Mouse (Mus musculus) limb, embryonic 11.5 days (tissue): ENCODE measurements at regions not wholly inside any gene's neighbourhood (a gene's known extent, or its start where the extent isn't known, plus 50 kb on each side); places are given as distances from the start of the nearest gene placed in this dataset.

ENCODE experiments used
- ATAC-seq: fragments of 200-750 bp; cut with Nextera tagmentation; 2 replicates; pipeline ENCODE4 v1.8.0; 2017; ENCODE audit warnings: low read depth; ENCODE audit not compliant: insufficient number of reproducible peaks, low FRiP score, low TSS enrichment
- DNase-seq: peaks from one replicate; pipeline ENCODE4 v3.0.0-alpha.2; 2015; ENCODE audit warnings: low spot score
- H3K27ac ChIP-seq: fragments of 300-500 bp; sonication (generic); replicated peaks from 2 replicates; pipeline ENCODE4 v1.5.1; 2014; ENCODE audit warnings: low read depth, mild to moderate bottlenecking, low read length
- H3K27me3 ChIP-seq: fragments of 300-500 bp; sonication (generic); 2 replicates; pipeline ENCODE4 v1.6.1; 2014; ENCODE audit warnings: mild to moderate bottlenecking, low read length, mixed read lengths; ENCODE audit not compliant: control insufficient read depth, insufficient read depth
- H3K36me3 ChIP-seq: fragments of 300-500 bp; sonication (generic); 2 replicates; pipeline ENCODE4 v1.6.1; 2014; ENCODE audit warnings: mild to moderate bottlenecking, low read length, moderate library complexity, mixed read lengths; ENCODE audit not compliant: control insufficient read depth, insufficient read depth
- H3K4me1 ChIP-seq: fragments of 300-500 bp; sonication (generic); 2 replicates; pipeline ENCODE4 v1.6.1; 2014; ENCODE audit warnings: low read length, mixed read lengths; ENCODE audit not compliant: control insufficient read depth, insufficient read depth
- H3K4me2 ChIP-seq: fragments of 300-500 bp; sonication (generic); 2 replicates; pipeline ENCODE4 v1.6.1; 2014; ENCODE audit warnings: low read depth, mild to moderate bottlenecking, moderate library complexity; ENCODE audit not compliant: severe bottlenecking
- H3K4me3 ChIP-seq: fragments of 300-500 bp; sonication (generic); 2 replicates; pipeline ENCODE4 v1.5.1; 2014; ENCODE audit warnings: low read depth, low read length
- H3K9ac ChIP-seq: fragments of 300-500 bp; sonication (generic); 2 replicates; pipeline ENCODE4 v1.6.1; 2014; ENCODE audit warnings: mild to moderate bottlenecking, low read length
- H3K9me3 ChIP-seq: fragments of 300-500 bp; sonication (generic); 2 replicates; pipeline ENCODE4 v1.6.1; 2016; ENCODE audit warnings: low read length; ENCODE audit not compliant: control insufficient read depth
- WGBS: fragments of 180-500 bp; shearing (Covaris S2); extraction: QIAGEN DNeasy Blood & Tissue Kit; methylation state at CpG from one replicate; pipeline ENCODE4 v1.1.7; 2014; 5-methylcytosine and 5-hydroxymethylcytosine counted together

DNA sequence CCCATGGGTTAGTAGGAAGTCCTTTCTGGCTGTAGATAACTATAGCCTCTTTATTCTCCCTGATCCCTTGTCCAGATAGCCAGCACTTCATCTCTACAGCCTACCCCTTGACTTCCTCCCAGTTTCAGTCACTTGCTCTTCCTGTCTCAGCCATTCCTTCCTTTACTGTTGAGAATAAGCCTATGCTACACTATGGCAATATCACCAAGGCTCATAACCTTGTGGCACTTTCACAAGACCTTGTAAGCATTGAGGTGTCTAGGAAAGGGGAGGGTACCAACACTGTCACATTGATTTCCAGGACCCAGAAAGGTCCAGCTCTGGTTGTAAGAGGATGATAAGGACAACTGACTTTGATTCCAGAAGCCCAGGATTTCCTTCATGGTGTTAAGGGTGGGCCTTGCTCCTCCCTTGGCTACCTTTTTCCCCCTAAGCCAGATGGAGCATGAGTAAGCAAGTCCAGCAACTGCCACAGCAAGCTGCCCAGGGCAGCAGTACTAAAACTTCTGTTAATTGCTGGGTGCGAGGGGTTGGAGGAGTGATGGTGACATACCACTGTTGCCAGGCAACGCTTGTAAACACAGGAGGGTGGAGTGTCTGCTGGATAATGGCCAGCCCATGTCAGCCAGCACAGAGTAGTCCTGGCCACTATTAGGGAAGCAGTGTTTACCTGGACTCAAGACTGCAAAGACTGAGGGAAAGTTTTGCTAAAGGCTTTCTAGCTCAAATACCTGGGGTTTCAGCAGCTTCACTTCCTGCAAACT, 75.7 kb downstream of the Ankrd16 start:
- Histone ChIP-seq H3K4me1 (no peaks in the 10 kb centered on the region), H3K9me3 (no peaks in the 10 kb centered on the region), H3K4me2 (no peak overlapping the region), H3K4me3 (no peak overlapping the region), H3K27ac (no peak overlapping the region), H3K27me3 (no peaks in the 10 kb centered on the region), H3K36me3 (no peaks in the 10 kb centered on the region), H3K9ac (no peak overlapping the region)
- DNase-seq, result peak; percentile 63
- ATAC-seq, result peak; percentile 83
- 18% methylated on average over 2 of the region's 2 CpGs for WGBS

DNA sequence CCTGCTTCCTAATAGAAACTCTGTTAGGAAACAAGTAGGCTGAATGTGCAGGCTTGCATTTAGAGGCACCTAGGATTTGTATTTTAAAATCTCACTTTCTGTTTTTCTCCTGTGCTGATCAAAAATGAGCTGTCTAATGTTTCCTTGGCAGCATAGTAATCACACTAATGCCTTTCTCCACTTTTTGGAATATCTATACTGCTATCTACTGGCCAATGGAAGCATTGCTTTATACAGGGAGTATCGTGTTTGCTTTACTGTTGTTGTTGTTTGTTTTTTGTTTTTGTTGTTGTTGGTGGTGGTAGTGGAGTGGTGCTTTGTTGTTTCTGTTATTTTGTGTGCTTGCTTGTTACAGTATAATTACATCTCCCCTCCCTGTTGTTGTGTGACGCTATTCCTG, 92.3 kb downstream of the Ankrd16 start:
- H3K9me3 ChIP-seq, result no peaks in the 10 kb centered on the region
- WGBS, result 30% methylated on average over 2 of the region's 2 CpGs
- ATAC-seq (no peak), DNase-seq (no peak)
- H3K36me3 ChIP-seq, result no peaks in the 10 kb centered on the region
- no peaks in the 10 kb centered on the region for H3K4me1 ChIP-seq
- no peak overlapping the region for H3K4me3 ChIP-seq
- H3K4me2 ChIP-seq, result no peak overlapping the region
- no peak overlapping the region for H3K9ac ChIP-seq
- H3K27ac ChIP-seq, result no peak overlapping the region
- no peaks in the 10 kb centered on the region for H3K27me3 ChIP-seq

DNA sequence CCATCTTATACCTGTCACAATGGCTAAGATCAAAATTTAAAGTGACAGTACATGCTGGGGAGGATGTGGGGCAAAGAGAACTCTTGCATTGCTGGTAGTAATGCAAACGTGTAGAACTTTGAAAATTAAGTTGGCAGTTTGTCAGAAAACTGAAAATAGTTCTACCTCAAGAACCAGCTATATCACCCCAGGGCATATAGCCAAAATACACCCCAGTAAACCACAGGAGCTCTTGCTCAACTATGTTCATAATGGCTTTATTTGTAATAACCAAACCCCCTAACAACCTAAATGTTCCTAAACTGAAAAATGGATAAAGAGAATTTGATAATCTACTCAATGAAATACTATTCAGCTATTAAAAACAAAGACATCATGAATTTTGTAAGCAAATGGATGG, 102.3 kb downstream of the Ankrd16 start:
- DNase-seq (no peak), ATAC-seq (no peak)
- no peak overlapping the region for H3K27ac ChIP-seq
- H3K4me2 ChIP-seq, result no peak overlapping the region
- H3K4me3 ChIP-seq, result no peak overlapping the region
- no peaks in the 10 kb centered on the region for H3K27me3 ChIP-seq
- no peaks in the 10 kb centered on the region for H3K4me1 ChIP-seq
- H3K9ac ChIP-seq, result no peak overlapping the region
- no peaks in the 10 kb centered on the region for H3K36me3 ChIP-seq
- 43% methylated on average over 1 of the region's 1 CpGs for WGBS
- no peaks in the 10 kb centered on the region for H3K9me3 ChIP-seq

DNA sequence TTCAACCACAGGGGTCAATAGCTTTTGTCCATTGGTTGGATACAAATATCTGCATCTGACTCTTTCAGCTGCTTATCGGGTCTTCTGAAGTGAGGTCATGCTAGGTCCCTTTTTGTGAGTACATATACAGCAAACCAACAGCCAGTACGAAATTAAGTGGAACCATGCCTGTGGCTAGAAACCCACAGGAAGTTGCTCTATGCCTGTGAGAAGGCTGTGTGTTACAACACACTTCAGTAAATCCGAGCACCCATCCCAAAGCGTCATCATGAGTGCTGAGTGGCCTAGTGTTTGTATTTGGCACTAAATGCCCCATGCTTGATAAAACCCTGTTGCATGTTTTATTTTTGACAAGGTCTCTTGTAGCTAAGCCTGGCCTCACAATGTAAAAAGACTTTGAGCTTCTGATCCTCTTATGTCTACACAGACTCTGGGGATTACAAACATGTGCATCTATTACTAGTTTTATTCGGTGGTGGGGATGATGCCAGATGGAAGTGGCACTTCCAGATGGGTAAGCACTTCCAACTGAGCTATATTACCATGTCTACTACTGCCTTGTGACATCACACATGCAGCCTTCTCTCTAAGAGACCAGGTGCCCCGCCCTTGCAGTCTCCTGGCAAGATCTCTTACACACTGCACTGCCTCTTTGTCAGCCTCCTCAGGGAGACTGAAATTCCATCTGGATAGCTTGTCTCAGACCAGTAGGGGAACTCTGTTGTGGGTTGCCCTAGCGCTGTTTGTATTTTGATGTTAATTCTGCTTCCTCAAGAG, 117.3 kb downstream of the Ankrd16 start:
- whole genome bisulfite sequencing, result 76% methylated on average over 7 of the region's 7 CpGs
- Histone ChIP-seq H3K4me1 (no peaks in the 10 kb centered on the region), H3K9me3 (no peaks in the 10 kb centered on the region), H3K36me3 (no peaks in the 10 kb centered on the region), H3K4me3 (no peak overlapping the region), H3K27ac (no peak overlapping the region), H3K27me3 (no peaks in the 10 kb centered on the region), H3K9ac (no peak overlapping the region), H3K4me2 (no peak overlapping the region)
- ATAC-seq (no peak; the same call in 1 of the 2 replicates), DNase-seq (no peak)

DNA sequence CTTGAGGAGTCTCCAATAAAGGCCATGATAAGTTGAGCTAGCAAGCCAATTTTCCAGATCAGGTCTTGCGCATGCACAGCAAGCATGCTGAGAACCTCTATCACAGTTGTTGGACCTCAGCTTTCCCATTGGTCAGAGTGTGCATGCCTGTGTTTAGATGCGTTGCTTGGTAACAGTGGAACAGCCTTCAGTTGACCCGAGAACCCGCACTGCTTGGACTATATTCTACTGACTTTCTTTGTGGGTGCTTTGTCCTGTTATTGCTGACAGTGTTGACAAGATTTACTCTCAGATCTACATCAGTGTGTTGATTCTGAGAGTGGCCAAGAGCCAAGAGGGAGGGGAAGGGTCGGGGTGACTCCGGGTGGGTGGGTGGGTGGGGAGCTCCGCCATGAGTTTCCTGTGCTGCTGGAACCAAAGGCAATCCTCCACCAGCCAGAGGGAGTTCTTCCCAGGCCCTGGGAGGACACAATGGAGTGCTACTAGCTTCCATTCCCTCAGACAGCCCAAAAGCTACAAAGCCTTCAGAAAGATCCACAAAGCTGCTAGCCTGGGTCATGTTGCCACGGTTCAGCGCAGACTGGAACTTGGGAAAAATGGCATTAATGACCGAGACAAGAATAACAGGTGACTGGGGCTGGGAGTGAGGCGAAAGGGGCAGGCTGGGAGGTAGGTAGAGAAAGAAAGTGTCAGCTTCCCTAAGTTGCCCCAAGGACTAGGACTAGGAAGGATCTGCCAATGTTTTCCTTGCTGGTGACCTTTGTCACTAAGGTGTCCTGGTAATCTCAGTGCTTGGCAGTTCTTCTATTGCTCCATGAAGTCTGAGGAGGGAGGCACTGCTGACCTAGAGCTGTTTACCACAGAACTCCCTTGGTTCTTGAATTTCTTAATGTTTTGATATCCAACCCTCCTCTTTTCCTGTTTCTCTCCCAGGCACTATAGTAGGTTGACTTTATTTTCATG, 122.3 kb downstream of the Ankrd16 start:
- H3K27ac ChIP-seq, result no peak overlapping the region
- WGBS, result 90% methylated on average over 11 of the region's 11 CpGs
- DNase-seq, result no peak

DNA sequence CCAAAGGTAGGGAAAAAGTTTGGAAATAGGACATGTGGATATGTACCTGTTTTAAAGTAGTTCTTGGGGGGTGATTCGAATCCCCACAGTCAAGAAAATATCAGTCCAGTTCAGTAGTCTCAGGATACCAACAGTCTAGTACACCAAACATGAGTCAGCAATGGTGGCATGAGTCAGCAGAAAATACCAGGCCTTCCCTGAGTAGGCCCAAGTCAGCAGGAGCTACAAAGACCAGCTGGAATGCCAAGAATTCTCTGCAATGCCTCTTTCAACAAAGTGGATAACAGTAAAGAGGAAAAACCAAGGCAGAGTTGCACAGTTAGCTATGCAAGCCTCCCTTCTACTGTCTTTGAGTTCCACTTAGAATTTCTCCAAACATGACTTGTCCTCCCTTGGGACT, 137.1 kb downstream of the Ankrd16 start:
- ATAC-seq (no peak), DNase-seq (no peak)
- Histone ChIP-seq H3K9me3 (no peaks in the 10 kb centered on the region), H3K27me3 (no peaks in the 10 kb centered on the region), H3K4me2 (no peak overlapping the region), H3K27ac (no peak overlapping the region), H3K4me1 (no peaks in the 10 kb centered on the region), H3K9ac (no peak overlapping the region), H3K36me3 (no peaks in the 10 kb centered on the region), H3K4me3 (no peak overlapping the region)
- WGBS, result 66% methylated on average over 1 of the region's 1 CpGs

More for the DNA sequence above, 122.3 kb downstream of the Ankrd16 start:
- H3K9me3 ChIP-seq, result no peaks in the 10 kb centered on the region
- no peaks in the 10 kb centered on the region for H3K36me3 ChIP-seq
- no peak overlapping the region for H3K4me2 ChIP-seq
- no peaks in the 10 kb centered on the region for H3K27me3 ChIP-seq
- no peak overlapping the region for H3K4me3 ChIP-seq
- H3K9ac ChIP-seq, result no peak overlapping the region
- ATAC-seq, result no peak
- H3K4me1 ChIP-seq, result no peaks in the 10 kb centered on the region

DNA sequence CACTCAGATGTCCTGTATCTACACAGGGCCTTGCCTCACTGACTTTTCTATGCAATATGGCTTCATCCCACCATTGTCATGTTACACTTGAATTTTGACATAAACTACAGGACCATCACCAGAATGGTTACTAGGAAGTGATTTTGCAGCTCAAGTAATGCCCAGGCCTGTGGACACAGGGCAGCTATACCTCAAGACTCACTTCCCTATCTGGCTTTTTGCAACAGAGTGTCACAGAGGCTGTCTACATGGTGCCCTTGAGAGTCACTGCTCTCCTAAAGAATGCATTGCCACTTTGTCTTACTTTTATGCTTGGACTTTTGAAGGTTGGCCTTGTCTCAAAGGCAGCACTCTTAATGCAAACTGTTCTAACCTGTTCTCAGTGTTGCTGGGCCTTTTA, 139.7 kb downstream of the Ankrd16 start:
- Histone ChIP-seq H3K27me3 (no peaks in the 10 kb centered on the region), H3K36me3 (no peaks in the 10 kb centered on the region), H3K4me2 (no peak overlapping the region), H3K9me3 (no peaks in the 10 kb centered on the region), H3K4me1 (no peaks in the 10 kb centered on the region), H3K4me3 (no peak overlapping the region), H3K27ac (no peak overlapping the region), H3K9ac (no peak overlapping the region)
- ATAC-seq (no peak), DNase-seq (no peak)

DNA sequence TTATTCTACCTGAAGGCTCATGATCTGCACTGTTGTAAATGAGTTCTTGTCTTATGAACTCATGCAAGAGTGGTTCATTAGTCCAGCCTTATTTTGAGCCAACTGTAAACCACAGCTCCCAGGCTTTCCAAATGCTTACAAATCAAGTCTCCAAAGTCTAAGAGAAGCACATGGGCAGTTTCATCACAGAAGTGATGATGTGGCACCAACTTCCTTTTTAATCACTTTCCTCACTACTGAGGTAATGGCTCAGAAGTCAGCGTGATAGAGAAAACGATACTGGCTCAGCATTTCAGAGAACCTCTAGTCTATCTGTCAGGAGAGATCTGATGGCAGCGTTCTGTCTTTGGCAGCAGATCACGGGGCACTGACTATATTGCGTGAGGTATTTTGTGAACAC, 140.4 kb downstream of the Ankrd16 start:
- Histone ChIP-seq H3K36me3 (no peaks in the 10 kb centered on the region), H3K4me2 (no peak overlapping the region), H3K9ac (no peak overlapping the region), H3K4me3 (no peak overlapping the region), H3K27me3 (no peaks in the 10 kb centered on the region), H3K9me3 (no peaks in the 10 kb centered on the region), H3K27ac (no peak overlapping the region), H3K4me1 (no peaks in the 10 kb centered on the region)
- no peak for ATAC-seq
- 89% methylated on average over 5 of the region's 5 CpGs for WGBS
- no peak for DNase-seq
